In the genomic region with DNA sequence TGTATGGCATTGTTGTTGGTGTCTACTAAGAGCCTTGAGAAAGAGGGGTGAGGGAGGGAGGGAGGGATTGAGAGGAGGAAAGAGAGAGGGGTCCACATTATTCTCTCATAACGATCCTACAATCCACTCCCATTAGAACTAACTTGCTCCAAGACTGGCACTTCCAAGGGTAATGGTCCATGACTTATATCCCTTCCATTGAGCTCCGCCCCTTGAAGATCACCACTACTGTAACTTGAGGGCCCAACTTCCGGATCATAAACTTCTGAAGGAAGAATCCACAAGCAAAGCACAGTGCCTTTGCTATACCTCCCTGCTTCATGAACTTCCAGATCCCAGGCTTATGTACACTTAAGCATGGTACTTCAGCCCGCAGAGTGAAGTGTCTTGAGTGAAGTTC, we compare ENCODE assay signal across 24 mouse cellular contexts. TPM values are rescaled to one million over a fixed set of nuclear protein-coding genes. Genes with fewer than 3 reads are reported as not detected.
A peak's percentile ranks its signal among the peaks of the same experiment; 100 is the strongest.
DNase-seq lines count a peak whose midpoint lies in the region; ATAC-seq and TF ChIP-seq lines count a peak whose summit lies in the region.
"Had no signal": no experiment of that assay in that cellular context is flagged by ENCODE, and none has a peak within 500 bp of the region (broad histone marks: within the 10 kb centered on the region; RNA-seq: fewer than 3 reads in every experiment).

No protein-coding gene starts in this region.

- no peaks in the 10 kb centered on the region for H3K27me3 ChIP-seq in kidney, embryonic 15.5 days
- no peaks in the 10 kb centered on the region for H3K27me3 ChIP-seq in kidney, postnatal 0 days (ENCODE audit: insufficient read depth, low read length)
- H3K27me3 ChIP-seq: embryonic facial prominence, embryonic 12.5 days; forebrain, embryonic 13.5 days; forebrain, embryonic 15.5 days had no signal

- no peaks in the 10 kb centered on the region for H3K36me3 ChIP-seq in kidney, embryonic 15.5 days
- no peaks in the 10 kb centered on the region for H3K36me3 ChIP-seq in kidney, postnatal 0 days (ENCODE audit: insufficient read depth, low read length)
- H3K36me3 ChIP-seq: embryonic facial prominence, embryonic 10.5 days; embryonic facial prominence, embryonic 12.5 days; forebrain, embryonic 15.5 days; G1E had no signal

- H3K4me2 ChIP-seq in kidney, embryonic 15.5 days: no peak overlapping the region
- no peak overlapping the region for H3K4me2 ChIP-seq in kidney, postnatal 0 days (ENCODE audit: low read length)
- H3K4me2 ChIP-seq: embryonic facial prominence, embryonic 12.5 days; forebrain, embryonic 13.5 days; forebrain, embryonic 15.5 days had no signal

- no peak overlapping the region for H3K4me3 ChIP-seq in kidney, embryonic 15.5 days (replicated peaks)
- H3K4me3 ChIP-seq in kidney, postnatal 0 days (replicated peaks; ENCODE audit: low read depth, low read length): no peak overlapping the region
- H3K4me3 ChIP-seq: embryonic facial prominence, embryonic 10.5 days; embryonic facial prominence, embryonic 12.5 days; forebrain, embryonic 13.5 days; forebrain, embryonic 15.5 days had no signal

- H3K4me1 ChIP-seq in kidney, embryonic 15.5 days: peaks cover 5% of the 10 kb centered on the region; the same call in 1 of the 2 replicates
- no peaks in the 10 kb centered on the region for H3K4me1 ChIP-seq in kidney, postnatal 0 days (replicated peaks; ENCODE audit: insufficient read depth, low read length)
- H3K4me1 ChIP-seq: embryonic facial prominence, embryonic 10.5 days; embryonic facial prominence, embryonic 12.5 days; forebrain, embryonic 13.5 days; forebrain, embryonic 15.5 days had no signal

- no peaks in the 10 kb centered on the region for H3K9me3 ChIP-seq in kidney, embryonic 15.5 days (replicated peaks)
- no peaks in the 10 kb centered on the region for H3K9me3 ChIP-seq in kidney, postnatal 0 days (replicated peaks; ENCODE audit: low read length)
- H3K9me3 ChIP-seq: embryonic facial prominence, embryonic 10.5 days; embryonic facial prominence, embryonic 12.5 days; forebrain, embryonic 13.5 days; forebrain, embryonic 15.5 days; G1E had no signal

- peak; percentile 75 for ATAC-seq in kidney, embryonic 15.5 days (replicated peaks; ENCODE audit: low FRiP score)
- peak; percentile 78 for ATAC-seq in kidney, postnatal 0 days (replicated peaks; ENCODE audit: low FRiP score, low read depth)
- ATAC-seq: activated CD4-positive, CD25-positive, alpha-beta regulatory T cell, adult 4 months; CD4-positive, CD25-positive, alpha-beta regulatory T cell, adult 4 months; forebrain, embryonic 13.5 days; forebrain, embryonic 15.5 days; Patski had no signal

- TF ChIP-seq CTCF in kidney, postnatal 0 days (IDR thresholded peaks at IDR 0.05; ENCODE audit: low read depth): no peak

- WGBS in kidney, embryonic 15.5 days: 52% methylated on average over 4 of the region's 4 CpGs
- 36% methylated on average over 4 of the region's 4 CpGs for WGBS in kidney, postnatal 0 days

- H3K27ac ChIP-seq in kidney, embryonic 15.5 days: no peak overlapping the region
- H3K27ac ChIP-seq in kidney, postnatal 0 days: no peak overlapping the region
- H3K27ac ChIP-seq: embryonic facial prominence, embryonic 10.5 days; embryonic facial prominence, embryonic 12.5 days; forebrain, embryonic 13.5 days; forebrain, embryonic 15.5 days had no signal

- intact Hi-C loops in heart, postnatal 36 days (cut with DNase I): no loop called here

- H3K9ac ChIP-seq in kidney, embryonic 15.5 days: no peak overlapping the region
- no peak overlapping the region for H3K9ac ChIP-seq in kidney, postnatal 0 days (ENCODE audit: low read depth, low read length)
- H3K9ac ChIP-seq: embryonic facial prominence, embryonic 12.5 days; forebrain, embryonic 13.5 days; forebrain, embryonic 15.5 days had no signal

- DNase-seq in heart, adult 11 months: peak; percentile 69
- no peak for DNase-seq in heart, postnatal 36 days
- no peak for DNase-seq in kidney, adult 9 months
- peak; percentile 76 for DNase-seq in kidney, postnatal 0 days (ENCODE audit: low spot score)
- DNase-seq in kidney, postnatal 10 days: no peak
- DNase-seq: adrenal gland, adult 8-10 months; adrenal gland, postnatal 14 days; adrenal gland, postnatal 36 days; B cell, adult 2 months; cerebellum, adult 11-12 months; cerebellum, adult 2 months; cerebellum, adult 9-10 months; cerebellum, postnatal 10 days; cerebellum, postnatal 25 days had no signal

RNA-seq across cellular contexts. Expression of gene Bean1, which starts 32.1 kb away (rescaled TPM):
- 1 to 10 TPM in 1 of 2 experiments, under 1 TPM in 1; 0.92 to 1.1 TPM for total RNA-seq in heart, postnatal 36 days (2021)
- polyA plus RNA-seq in kidney, embryonic 15.5 days (2015; fragmentation: Nextera tagmentation; extraction: Ambion mirVana): 2.1 and 2.4 TPM in 2 replicates
- 2.1 TPM in 2 replicates for polyA plus RNA-seq in kidney, postnatal 0 days (2015; fragmentation: Nextera tagmentation; extraction: Ambion mirVana)
- total RNA-seq: CH12.LX, G1E had no signal
- polyA plus RNA-seq: activated CD4-positive, CD25-positive, alpha-beta regulatory T cell, adult 4 months; CD4-positive, CD25-positive, alpha-beta regulatory T cell, adult 4 months; G1E; Patski had no signal

RNA-seq across cellular contexts. Expression of gene Tk2, which starts 46.0 kb away (rescaled TPM):
- total RNA-seq in heart, postnatal 36 days (2021): 1 to 10 TPM; 8.0 to 9.2 TPM
- polyA plus RNA-seq in kidney, embryonic 15.5 days (2015; fragmentation: Nextera tagmentation; extraction: Ambion mirVana): 19.7 and 21.0 TPM in 2 replicates
- polyA plus RNA-seq in kidney, postnatal 0 days (2015; fragmentation: Nextera tagmentation; extraction: Ambion mirVana): 19.6 and 20.9 TPM in 2 replicates

RNA-seq across cellular contexts. Expression of gene Cklf, which starts 48.3 kb away (rescaled TPM):
- 1 to 10 TPM; 4.1 to 4.4 TPM for total RNA-seq in heart, postnatal 36 days (2021)
- 43.0 and 46.8 TPM in 2 replicates for polyA plus RNA-seq in kidney, embryonic 15.5 days (2015; fragmentation: Nextera tagmentation; extraction: Ambion mirVana)
- polyA plus RNA-seq in kidney, postnatal 0 days (2015; fragmentation: Nextera tagmentation; extraction: Ambion mirVana): 33.4 and 37.2 TPM in 2 replicates

Comparison
In these comparisons a context has a peak if more than half of its experiments do, and no peak if none do; other contexts are left out.
1. DNase-seq: peak in heart, adult 11 months (single experiment) and kidney, postnatal 0 days (single experiment); none in heart, postnatal 36 days (0 of 2), kidney, adult 9 months (single experiment) and kidney, postnatal 10 days (single experiment).